Mouse (Mus musculus) frontal cortex, adult 2 months (tissue): ENCODE measurements around the gene Cysrt1. TPM values are rescaled to one million over a fixed set of nuclear protein-coding genes. Genes with fewer than 3 reads are reported as not detected.

Experiments
- DNase-seq, 2 experiments: peaks; one replicate each; pipeline ENCODE4 v3.0.0; 2022; ENCODE audit warnings: low spot score in 1 of 2; ENCODE audit errors: extremely low spot score in 1 of 2
- polyA plus RNA-seq: library from polyadenylated mRNA; depleted of rRNA; stranded (reverse); fragments of >200 nt; gene quantifications from 2 replicates; pipeline ENCODE4 v1.2.3, GENCODE M21; 2012; rRNA removed

The Cysrt1 gene
- polyA plus RNA-seq, 1 experiment, result 0.24 TPM

DNA sequence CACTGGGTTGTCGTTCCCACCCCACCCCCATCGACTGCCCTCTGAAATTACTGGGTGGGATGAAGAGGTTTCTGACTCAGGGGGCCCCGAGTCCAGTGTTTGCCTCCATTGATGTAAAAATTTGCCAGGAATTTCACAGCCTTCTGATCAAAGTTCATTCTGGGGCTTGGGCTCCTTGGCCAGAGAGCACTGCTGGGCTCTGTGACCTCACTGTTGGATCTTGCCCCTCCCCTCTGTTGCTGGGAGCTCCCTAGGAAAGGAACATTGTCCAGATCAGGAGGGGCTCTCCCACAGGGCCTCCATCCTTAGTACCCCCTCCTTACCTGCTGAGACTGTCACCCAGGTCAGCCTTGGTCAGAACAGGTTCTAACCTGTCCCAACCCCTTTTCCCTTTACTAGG lies 27.8 kb downstream of the Cysrt1 start, which contains the start of gene Stpg3:
TSS of gene Stpg3 (minus strand) at position 194 of the 400 bp plus-strand sequence.
- DNase-seq, result no peak

DNA sequence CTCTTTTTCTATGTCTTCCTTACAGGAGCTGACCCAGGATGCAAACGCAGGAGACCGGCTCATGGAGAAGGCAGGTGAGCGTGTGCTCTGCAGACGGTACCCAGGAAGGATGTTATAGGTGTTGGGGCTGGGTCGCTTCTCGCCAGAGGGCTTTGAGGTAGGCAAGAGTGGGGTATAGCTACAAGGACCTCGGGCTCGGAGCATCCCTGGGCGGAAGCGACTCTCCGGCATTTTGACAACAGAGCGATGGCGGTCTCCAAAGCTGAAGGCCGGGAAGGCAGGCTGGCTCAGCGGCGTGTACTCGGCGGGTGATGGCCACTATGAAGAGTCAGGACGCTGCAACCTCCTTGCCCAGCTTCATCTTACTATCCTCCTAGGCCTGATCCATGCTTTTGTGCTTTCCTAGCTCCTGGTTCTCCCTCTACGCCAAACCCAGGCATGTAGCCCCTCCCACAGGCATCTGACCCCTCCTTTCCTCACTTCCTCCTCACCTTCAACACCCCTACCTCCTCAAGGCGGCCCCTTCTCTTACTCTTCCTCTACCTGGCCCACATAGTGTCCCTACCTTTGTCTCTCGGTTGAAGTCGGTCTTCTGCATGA lies 28.9 kb downstream of the Cysrt1 start:
- DNase-seq, result no peak

DNA sequence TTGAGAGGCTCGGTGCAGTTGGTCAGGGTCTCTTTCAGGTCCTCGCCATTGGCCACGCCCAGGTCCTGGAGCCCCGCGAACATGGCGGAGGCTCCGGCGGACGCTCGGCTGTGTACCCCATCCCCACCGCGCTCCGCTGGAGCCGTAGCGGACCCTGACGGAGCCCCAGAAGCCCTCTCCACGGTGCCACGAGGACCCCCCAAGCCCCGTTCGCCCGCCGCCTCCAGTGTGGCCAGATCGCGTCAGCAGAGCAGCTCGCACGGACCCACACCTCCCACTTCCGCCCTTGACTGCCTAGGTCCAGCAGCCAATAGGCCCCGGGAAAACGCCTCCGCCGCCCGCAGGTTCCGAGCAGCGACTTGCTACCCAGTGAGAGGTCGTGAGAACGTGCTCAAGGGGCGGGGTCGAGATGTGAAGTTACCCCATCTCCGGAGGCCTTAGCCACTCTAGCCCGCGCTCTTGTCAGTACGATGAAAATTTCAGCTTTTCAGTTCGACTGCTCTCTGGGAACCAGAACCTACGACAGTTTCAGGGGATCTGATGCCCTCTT lies 31.1 kb downstream of the Cysrt1 start, which contains the start of gene Nelfb:
TSS of gene Nelfb (minus strand) at position 369 of the 550 bp plus-strand sequence.
- peak; percentile 73 to 80 for DNase-seq

DNA sequence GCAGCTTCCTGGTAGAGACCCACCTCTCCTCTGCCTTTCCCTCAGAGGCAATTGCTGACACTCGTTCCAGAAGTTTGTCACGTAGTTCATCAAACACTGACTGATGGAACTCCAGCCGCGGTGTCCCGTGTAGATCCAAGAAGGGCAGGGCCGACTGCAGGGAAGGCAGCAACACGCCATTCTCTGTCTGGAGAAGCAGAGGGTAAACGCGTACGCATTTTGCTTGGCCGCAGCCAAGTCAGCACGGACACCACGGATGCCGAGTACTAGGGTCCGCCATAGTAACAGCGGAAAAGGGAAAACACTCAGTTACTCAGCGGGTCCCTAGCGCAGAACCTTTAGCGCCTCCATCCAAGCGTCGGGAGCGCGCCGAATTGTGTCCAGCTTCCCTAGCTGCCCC lies 31.6 kb downstream of the Cysrt1 start:
- no peak for DNase-seq

DNA sequence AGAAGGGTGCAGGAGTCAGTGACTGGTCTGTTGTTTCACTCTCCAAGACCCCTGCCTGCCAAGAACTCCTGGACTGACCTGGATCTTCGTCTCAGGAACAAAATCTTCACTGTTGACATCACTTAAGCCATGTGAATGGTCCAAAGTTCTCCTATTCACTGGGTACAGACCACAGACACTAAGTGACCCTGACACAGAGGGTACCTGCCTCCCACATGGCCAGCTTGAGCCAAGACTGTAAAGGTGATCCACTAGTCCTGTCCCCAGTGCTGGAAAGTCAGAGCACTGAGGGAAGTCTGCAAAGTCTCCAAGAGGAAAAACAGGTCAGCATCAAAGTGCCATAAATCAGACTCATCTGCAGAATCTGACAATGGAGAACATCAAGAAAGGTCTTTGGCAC lies 34.7 kb downstream of the Cysrt1 start:
- no peak for DNase-seq

GRCm38 (mm10) chr2:25203631-25204214 lies 38.5 kb downstream of the Cysrt1 start:
- DNase-seq, result no peak

DNA sequence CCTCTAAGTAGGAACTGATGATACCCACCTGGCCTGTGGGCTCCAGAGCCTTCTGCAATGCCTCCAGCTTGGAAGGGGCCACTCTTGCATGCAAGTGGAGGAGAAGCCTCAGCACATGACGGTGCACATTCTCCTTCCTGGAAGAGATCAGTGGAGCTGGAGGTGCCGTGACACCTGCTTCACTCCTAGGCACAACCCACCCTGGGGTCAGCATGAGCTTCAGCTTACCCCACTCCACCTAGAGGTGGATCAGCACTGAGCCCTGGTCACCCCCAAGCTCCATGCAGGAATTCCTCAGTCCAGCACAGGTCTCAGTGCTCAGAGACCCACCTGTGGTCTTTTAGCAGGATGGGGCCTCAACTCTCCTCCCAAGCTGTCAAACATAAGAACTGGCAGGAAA lies 41.6 kb downstream of the Cysrt1 start:
- no peak for DNase-seq

DNA sequence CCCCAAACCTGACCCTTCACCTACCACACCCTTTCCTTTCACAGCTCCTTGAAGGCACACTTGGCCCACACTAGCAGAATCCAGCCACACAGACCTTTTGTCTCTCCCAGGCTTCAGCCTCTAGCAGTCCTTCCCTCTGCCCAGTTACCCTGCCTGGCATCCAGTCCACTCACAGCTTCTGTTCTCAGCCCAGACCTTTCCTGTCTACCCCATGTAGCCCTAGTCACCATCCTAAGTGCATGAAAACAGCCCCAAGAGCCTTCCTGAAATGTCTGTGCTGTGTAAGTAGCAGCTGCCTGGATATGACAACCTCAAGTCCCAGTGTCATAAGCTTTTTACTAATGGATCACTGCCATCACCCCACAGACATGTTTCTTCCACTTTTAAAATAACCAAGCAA lies 44.3 kb downstream of the Cysrt1 start:
- no peak for DNase-seq

DNA sequence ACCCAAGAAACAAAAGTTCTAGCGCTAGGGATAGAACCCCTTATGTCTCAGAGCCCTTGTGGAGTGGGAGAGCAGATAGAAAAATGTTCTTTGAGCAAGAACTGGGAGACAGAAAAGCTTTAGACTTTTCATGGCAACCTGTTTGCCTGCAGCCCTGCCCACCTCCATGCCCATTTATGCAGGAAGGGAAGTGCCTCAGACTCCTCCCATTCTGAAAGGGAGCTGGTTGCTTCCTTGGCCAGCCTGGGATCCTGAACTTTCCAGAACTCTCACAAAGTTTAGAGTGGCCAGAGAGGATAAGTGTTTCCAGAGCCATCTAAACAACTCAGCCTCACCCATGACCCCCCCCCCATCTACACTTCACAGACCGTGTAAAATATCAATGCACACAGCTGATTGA lies 45.1 kb downstream of the Cysrt1 start:
- no peak for DNase-seq

- no peak for DNase-seq
Observed at GRCm38 (mm10) chr2:25196172-25196954, 45.9 kb downstream of the Cysrt1 start, which contains the start of gene Tor4a. TSS of gene Tor4a (minus strand) at chr2:25196886.

- DNase-seq, result no peak
Observed at GRCm38 (mm10) chr2:25195211-25196156, 46.8 kb downstream of the Cysrt1 start.

DNA sequence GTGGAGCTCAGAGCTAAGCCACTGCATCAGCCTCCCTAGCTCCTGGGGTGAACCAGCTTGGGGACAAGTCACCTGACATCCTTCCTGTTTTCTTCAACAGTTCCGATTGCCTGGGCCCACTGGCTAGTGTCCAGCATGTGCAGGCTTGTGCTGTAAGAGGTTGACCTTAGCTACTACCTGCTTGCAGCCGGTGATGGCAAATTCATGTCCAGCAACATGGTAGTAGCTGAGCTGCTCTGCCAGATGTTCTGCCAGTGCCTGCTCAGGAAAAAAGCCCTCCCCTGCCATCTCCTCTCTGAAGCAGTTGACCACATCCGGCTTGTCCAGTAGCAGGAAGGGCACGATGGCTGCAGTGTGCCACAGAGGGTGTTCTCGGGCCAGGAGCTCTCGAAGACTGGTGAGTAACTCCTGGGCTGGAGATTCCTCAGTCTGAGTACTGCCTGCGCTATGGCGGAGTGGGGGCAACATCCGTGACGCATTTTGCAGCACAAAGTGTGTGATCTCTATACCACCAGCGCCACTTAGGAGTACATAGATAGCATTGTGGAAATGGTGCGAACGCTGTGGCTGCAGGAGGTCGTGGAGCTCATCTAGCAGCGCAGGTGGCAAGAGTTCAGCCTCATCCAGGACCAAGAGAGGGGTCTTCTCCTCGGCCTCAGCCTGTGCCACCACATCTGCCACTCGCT lies 47.6 kb downstream of the Cysrt1 start:
- DNase-seq, result no peak

- DNase-seq, result no peak
Observed at GRCm38 (mm10) chr2:25194006-25194405, 48.2 kb downstream of the Cysrt1 start.

DNA sequence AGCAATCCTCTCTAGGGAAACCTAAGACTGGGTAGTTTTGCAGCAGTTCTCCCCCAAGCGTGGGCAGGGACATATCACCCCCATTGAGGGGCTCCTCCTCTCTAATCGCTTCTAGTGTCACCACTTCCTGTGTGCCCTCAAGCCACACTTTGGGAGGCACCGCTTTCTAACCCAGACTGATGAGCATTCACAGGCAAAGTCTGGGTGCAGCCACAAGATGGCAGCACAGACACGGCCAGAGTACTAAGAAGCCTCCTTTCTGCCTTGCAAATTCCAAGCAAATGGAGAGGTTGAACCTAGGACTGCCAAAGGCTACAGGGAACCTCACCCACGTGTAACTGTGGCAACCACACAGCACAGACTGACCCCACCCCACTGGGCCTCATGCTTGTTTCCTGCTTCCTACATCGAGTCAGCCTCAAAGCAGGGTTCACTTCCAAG lies 48.9 kb downstream of the Cysrt1 start:
- peak; percentile 71 to 90 for DNase-seq

Other genes starting within 250 kb of the Cysrt1 start
- gene Nsmf, start 188.1 kb downstream of the Cysrt1 start, polyA plus RNA-seq, result 638 and 695 TPM in 2 replicates
- gene Entpd8, start 162.1 kb downstream of the Cysrt1 start, polyA plus RNA-seq, result 0.08 TPM in 1 of 2 replicates, not detected in the other
- not detected in 2 replicates for gene Noxa1, start 147.3 kb downstream of the Cysrt1 start, polyA plus RNA-seq
- 38.7 and 39.1 TPM in 2 replicates for gene Nrarp, start 61.7 kb downstream of the Cysrt1 start, polyA plus RNA-seq
- gene Tor4a, start 45.6 kb downstream of the Cysrt1 start, polyA plus RNA-seq, result 2.6 and 3.0 TPM in 2 replicates
- 60.2 and 65.6 TPM in 2 replicates for gene Nelfb, start 31.0 kb downstream of the Cysrt1 start, polyA plus RNA-seq
- 0.06 and 0.15 TPM in 2 replicates for gene Stpg3, start 27.8 kb downstream of the Cysrt1 start, polyA plus RNA-seq
- gene Fam166a, start 23.7 kb downstream of the Cysrt1 start, polyA plus RNA-seq, result 0.16 and 0.19 TPM in 2 replicates
- 499 and 548 TPM in 2 replicates for gene Tubb4b, start 17.8 kb downstream of the Cysrt1 start, polyA plus RNA-seq
- 0.08 and 0.15 TPM in 2 replicates for gene Slc34a3, start 8.1 kb downstream of the Cysrt1 start, polyA plus RNA-seq
- gene Rnf224, start 5.7 kb downstream of the Cysrt1 start, polyA plus RNA-seq, result not detected in 2 replicates
- 248 and 300 TPM in 2 replicates for gene Rnf208, start 197 bp downstream of the Cysrt1 start, polyA plus RNA-seq
- gene AL732309.1, start 4.4 kb upstream of the Cysrt1 start, polyA plus RNA-seq, result 15.8 and 16.4 TPM in 2 replicates
- 29.8 and 31.1 TPM in 2 replicates for gene Tmem203, start 13.0 kb upstream of the Cysrt1 start, polyA plus RNA-seq
- gene Tprn, start 20.2 kb upstream of the Cysrt1 start, polyA plus RNA-seq, result 13.5 and 18.9 TPM in 2 replicates
- 75.4 and 86.0 TPM in 2 replicates for gene Ssna1, start 30.0 kb upstream of the Cysrt1 start, polyA plus RNA-seq
- gene Anapc2, start 30.0 kb upstream of the Cysrt1 start, polyA plus RNA-seq, result 69.9 and 79.0 TPM in 2 replicates
- gene Tmem210, start 45.7 kb upstream of the Cysrt1 start, polyA plus RNA-seq, result not detected in 2 replicates
- gene Lrrc26, start 47.5 kb upstream of the Cysrt1 start, polyA plus RNA-seq, result 0.15 TPM in 1 of 2 replicates, not detected in the other
- gene Grin1, start 76.7 kb upstream of the Cysrt1 start, polyA plus RNA-seq, result 313 and 325 TPM in 2 replicates
- gene Man1b1, start 89.9 kb upstream of the Cysrt1 start, polyA plus RNA-seq, result 31.1 and 31.8 TPM in 2 replicates
- gene Dpp7, start 113.9 kb upstream of the Cysrt1 start, polyA plus RNA-seq, result 62.5 and 63.9 TPM in 2 replicates
- gene Uap1l1, start 123.2 kb upstream of the Cysrt1 start, polyA plus RNA-seq, result 15.0 and 17.9 TPM in 2 replicates
- 3.9 and 5.3 TPM in 2 replicates for gene Sapcd2, start 129.9 kb upstream of the Cysrt1 start, polyA plus RNA-seq
- 14.1 and 19.3 TPM in 2 replicates for gene Entpd2, start 153.4 kb upstream of the Cysrt1 start, polyA plus RNA-seq
- gene Npdc1, start 156.9 kb upstream of the Cysrt1 start, polyA plus RNA-seq, result 383 and 426 TPM in 2 replicates
- 0.40 and 0.67 TPM in 2 replicates for gene Fut7, start 180.8 kb upstream of the Cysrt1 start, polyA plus RNA-seq
- gene Abca2, start 186.3 kb upstream of the Cysrt1 start, polyA plus RNA-seq, result 107 TPM in 2 replicates
- gene Clic3, start 214.4 kb upstream of the Cysrt1 start, polyA plus RNA-seq, result 0.42 and 1.4 TPM in 2 replicates
- 110 and 114 TPM in 2 replicates for gene Paxx, start 218.6 kb upstream of the Cysrt1 start, polyA plus RNA-seq
- 2,136 and 2,926 TPM in 2 replicates for gene Ptgds, start 227.6 kb upstream of the Cysrt1 start, polyA plus RNA-seq